Mouse (Mus musculus) stomach, postnatal 0 days (tissue): ENCODE measurements around the gene Ccdc60. TPM values are rescaled to one million over a fixed set of nuclear protein-coding genes. Genes with fewer than 3 reads are reported as not detected.

Experiments
- ATAC-seq: fragments of 200-750 bp; cut with Nextera tagmentation; 2 replicates; pipeline ENCODE4 v1.8.0; 2017; ENCODE audit not compliant: low FRiP score, low TSS enrichment
- DNase-seq: peaks from one replicate; pipeline ENCODE4 v3.0.0-alpha.2; 2016; ENCODE audit warnings: low spot score
- H3K27ac ChIP-seq: fragments of 300-500 bp; sonication (generic); replicated peaks from 2 replicates; pipeline ENCODE4 v1.5.1; 2014; ENCODE audit warnings: mild to moderate bottlenecking, control low read depth
- H3K27me3 ChIP-seq: fragments of 300-500 bp; sonication (generic); 2 replicates; pipeline ENCODE4 v1.6.1; 2014; ENCODE audit warnings: low read length; ENCODE audit not compliant: control insufficient read depth, insufficient read depth
- H3K36me3 ChIP-seq: fragments of 300-500 bp; sonication (generic); 2 replicates; pipeline ENCODE4 v1.6.1; 2014; ENCODE audit warnings: low read length, mixed read lengths; ENCODE audit not compliant: control insufficient read depth, insufficient read depth
- H3K4me1 ChIP-seq: fragments of 300-500 bp; sonication (generic); replicated peaks from 2 replicates; pipeline ENCODE4 v1.6.1; 2014; ENCODE audit warnings: antibody characterized with exemption; ENCODE audit not compliant: control insufficient read depth, insufficient read depth
- H3K4me2 ChIP-seq: fragments of 300-500 bp; sonication (generic); replicated peaks from 2 replicates; pipeline ENCODE4 v1.6.1; 2014; ENCODE audit warnings: low read depth, mild to moderate bottlenecking, control low read depth, moderate library complexity
- H3K4me3 ChIP-seq: fragments of 300-500 bp; sonication (generic); 2 replicates; pipeline ENCODE4 v1.5.1; 2014; ENCODE audit warnings: low read depth, low read length, control low read depth
- H3K9ac ChIP-seq: fragments of 300-500 bp; sonication (generic); 2 replicates; pipeline ENCODE4 v1.6.1; 2014; ENCODE audit warnings: mild to moderate bottlenecking, low read length, control low read depth, mixed read lengths
- H3K9me3 ChIP-seq: fragments of 300-500 bp; sonication (generic); 2 replicates; pipeline ENCODE4 v1.6.1; 2016; ENCODE audit warnings: low read length; ENCODE audit not compliant: control insufficient read depth
- CTCF ChIP-seq: IDR thresholded peaks from 2 replicates; pipeline ENCODE4 v1.5.1; 2016; ENCODE audit warnings: antibody characterized with exemption, low read depth, mild to moderate bottlenecking, moderate library complexity
- EP300 ChIP-seq: optimal IDR thresholded peaks from 2 replicates; pipeline ENCODE3; 2016; ENCODE audit warnings: antibody characterized with exemption
- WGBS: fragments of 180-500 bp; shearing (Covaris S2); extraction: QIAGEN DNeasy Blood & Tissue Kit; methylation state at CpG from one replicate; pipeline ENCODE4 v1.1.7; 2014; 5-methylcytosine and 5-hydroxymethylcytosine counted together
- polyA plus RNA-seq: library from polyadenylated mRNA; unstranded; fragments of >200 nt; fragmentation: Nextera tagmentation; extraction: Ambion mirVana; gene quantifications from 2 replicates; pipeline ENCODE4 v1.2.1, GENCODE M21; 2015

The Ccdc60 gene
- polyA plus RNA-seq, 1 experiment from 2014 or later = 1.3 TPM

GRCm38 (mm10) chr5:116252186-116252585 lies 36.6 kb downstream of the Ccdc60 start:
- ATAC-seq (no peak), DNase-seq (no peak)
- Histone ChIP-seq H3K4me1 (no peaks in the 10 kb centered on the region), H3K27me3 (no peaks in the 10 kb centered on the region), H3K4me2 (no peak overlapping the region), H3K36me3 (no peaks in the 10 kb centered on the region), H3K27ac (no peak overlapping the region), H3K9ac (no peak overlapping the region), H3K4me3 (no peak overlapping the region), H3K9me3 (no peaks in the 10 kb centered on the region)
- 81% methylated on average over 6 of the region's 6 CpGs for WGBS
- no peak for TF ChIP-seq EP300
- TF ChIP-seq CTCF = no peak

- no peaks in the 10 kb centered on the region for H3K4me1 ChIP-seq
- no peak overlapping the region for H3K4me2 ChIP-seq
- ATAC-seq (no peak), DNase-seq (no peak)
- H3K27me3 ChIP-seq = no peaks in the 10 kb centered on the region
- WGBS = 88% methylated on average over 7 of the region's 7 CpGs
- H3K27ac ChIP-seq = no peak overlapping the region
- TF ChIP-seq EP300 = no peak
- no peak for TF ChIP-seq CTCF
- H3K9me3 ChIP-seq = no peaks in the 10 kb centered on the region
- no peaks in the 10 kb centered on the region for H3K36me3 ChIP-seq
- H3K4me3 ChIP-seq = no peak overlapping the region
- H3K9ac ChIP-seq = no peak overlapping the region
These were observed 42.1 kb downstream of the Ccdc60 start for GRCm38 (mm10) chr5:116246642-116247041.

- no peaks in the 10 kb centered on the region for H3K9me3 ChIP-seq
- no peak overlapping the region for H3K27ac ChIP-seq
- DNase-seq (no peak), ATAC-seq (no peak)
- no peak overlapping the region for H3K9ac ChIP-seq
- WGBS = 63% methylated on average over 3 of the region's 3 CpGs
- no peaks in the 10 kb centered on the region for H3K4me1 ChIP-seq
- H3K4me3 ChIP-seq = no peak overlapping the region
- no peaks in the 10 kb centered on the region for H3K36me3 ChIP-seq
- no peak for TF ChIP-seq CTCF
- no peak for TF ChIP-seq EP300
- H3K27me3 ChIP-seq = no peaks in the 10 kb centered on the region
- no peak overlapping the region for H3K4me2 ChIP-seq
These were observed 44.3 kb downstream of the Ccdc60 start for GRCm38 (mm10) chr5:116244476-116244875.

GRCm38 (mm10) chr5:116243622-116244021 lies 45.2 kb downstream of the Ccdc60 start:
- TF ChIP-seq CTCF (no peak), EP300 (no peak)
- no peaks in the 10 kb centered on the region for H3K9me3 ChIP-seq
- H3K27me3 ChIP-seq = no peaks in the 10 kb centered on the region
- no peaks in the 10 kb centered on the region for H3K4me1 ChIP-seq
- no peak for DNase-seq
- H3K9ac ChIP-seq = no peak overlapping the region
- no peaks in the 10 kb centered on the region for H3K36me3 ChIP-seq
- no peak overlapping the region for H3K4me2 ChIP-seq
- WGBS = 66% methylated on average over 8 of the region's 9 CpGs
- no peak overlapping the region for H3K4me3 ChIP-seq
- ATAC-seq = no peak
- H3K27ac ChIP-seq = no peak overlapping the region

GRCm38 (mm10) chr5:116231841-116232643 lies 56.7 kb downstream of the Ccdc60 start:
- no peaks in the 10 kb centered on the region for H3K27me3 ChIP-seq
- H3K9me3 ChIP-seq = no peaks in the 10 kb centered on the region
- H3K36me3 ChIP-seq = no peaks in the 10 kb centered on the region
- H3K9ac ChIP-seq = no peak overlapping the region
- peak overlapping the region; percentile 36; the same call in 1 of the 2 replicates for H3K4me2 ChIP-seq
- H3K27ac ChIP-seq = no peak overlapping the region
- H3K4me1 ChIP-seq = no peaks in the 10 kb centered on the region
- 0 out of 2 replicates have a peak, but pooled peaks have one; percentile 18 for ATAC-seq
- no peak for TF ChIP-seq EP300
- TF ChIP-seq CTCF = peak; percentile 85
- 25% methylated on average over 19 of the region's 19 CpGs for WGBS
- no peak overlapping the region for H3K4me3 ChIP-seq
- peak; percentile 58 for DNase-seq

- H3K9ac ChIP-seq = no peak overlapping the region
- DNase-seq (no peak), ATAC-seq (no peak)
- no peaks in the 10 kb centered on the region for H3K36me3 ChIP-seq
- no peak for TF ChIP-seq EP300
- TF ChIP-seq CTCF = no peak
- no peaks in the 10 kb centered on the region for H3K27me3 ChIP-seq
- no peak overlapping the region for H3K27ac ChIP-seq
- H3K4me2 ChIP-seq = no peak overlapping the region
- H3K9me3 ChIP-seq = no peaks in the 10 kb centered on the region
- H3K4me1 ChIP-seq = no peaks in the 10 kb centered on the region
- no peak overlapping the region for H3K4me3 ChIP-seq
- 66% methylated on average over 6 of the region's 6 CpGs for WGBS
These were observed 60.4 kb downstream of the Ccdc60 start for GRCm38 (mm10) chr5:116228414-116228813.
